Mouse (Mus musculus): ENCODE data around the gene Ak4.

- TF ChIP-seq CTCF (IDR thresholded peaks at IDR 0.05) (no peak), EP300 (IDR thresholded peaks at IDR 0.05) (no peak)
These were observed 6.0 kb downstream of the Ak4 start for GRCm38 (mm10) chr4:101425119-101425518.
